Mouse (Mus musculus) lung, adult 2 months (tissue): ENCODE measurements around the gene Med22.

Source experiments
- CTCF ChIP-seq: fragments of 200-500 bp; IDR thresholded peaks from 2 replicates; pipeline ENCODE4 v1.5.1; 2011; ENCODE audit warnings: mild to moderate bottlenecking, low read length, control low read depth; ENCODE audit not compliant: insufficient read depth
- POLR2A ChIP-seq: fragments of 200-500 bp; IDR thresholded peaks from 2 replicates; pipeline ENCODE4 v1.6.1; 2011; ENCODE audit warnings: low read depth, mild to moderate bottlenecking, control low read depth, low read length, borderline replicate concordance; ENCODE audit errors: extremely low read depth

- no peak for TF ChIP-seq CTCF
- no peak for TF ChIP-seq POLR2A
These were observed 9.7 kb downstream of the Med22 start for GRCm38 (mm10) chr2:26900731-26901130.
